Mouse (Mus musculus) lung, adult 2 months (tissue): ENCODE results near the gene Tcf3.

ENCODE experiments used
- CTCF ChIP-seq: fragments of 200-500 bp; IDR thresholded peaks from 2 replicates; pipeline ENCODE4 v1.5.1; 2011; ENCODE audit warnings: mild to moderate bottlenecking, low read length, control low read depth; ENCODE audit not compliant: insufficient read depth
- POLR2A ChIP-seq: fragments of 200-500 bp; IDR thresholded peaks from 2 replicates; pipeline ENCODE4 v1.6.1; 2011; ENCODE audit warnings: low read depth, mild to moderate bottlenecking, control low read depth, low read length, borderline replicate concordance; ENCODE audit errors: extremely low read depth

DNA sequence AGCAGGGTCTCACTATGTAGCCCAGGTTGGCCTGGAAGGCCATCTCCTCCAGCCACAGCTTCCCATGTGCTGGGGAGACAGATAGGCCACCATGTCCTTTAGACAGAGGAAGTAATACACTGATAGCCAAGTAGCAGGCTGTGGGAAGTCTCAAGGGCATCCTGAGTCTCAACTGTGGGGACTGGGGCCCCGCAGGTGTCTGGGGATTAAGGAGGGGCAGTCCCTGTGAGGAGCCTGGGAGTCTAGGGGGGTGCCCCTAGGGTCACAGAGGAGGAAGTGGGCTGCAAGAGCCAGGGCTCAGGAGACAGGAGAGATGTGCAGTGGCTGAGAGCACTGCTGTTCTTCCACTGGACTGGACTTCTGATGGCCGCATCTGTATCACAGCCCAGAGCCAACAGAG, 9.5 kb upstream of the Tcf3 start:
- TF ChIP-seq CTCF: no peak
- TF ChIP-seq POLR2A: no peak
